Mouse (Mus musculus) liver, postnatal 0 days (tissue): Measurements from ENCODE around the gene Krtap4-1.

Experiments used
- CTCF ChIP-seq: sonication (generic); IDR thresholded peaks from 2 replicates; pipeline ENCODE4 v1.5.1; 2016; ENCODE audit warnings: antibody characterized with exemption, low read depth
- EP300 ChIP-seq: IDR thresholded peaks from 2 replicates; pipeline ENCODE4 v1.6.1; 2016; ENCODE audit warnings: antibody characterized with exemption, low read depth, mild to moderate bottlenecking

GRCm38 (mm10) chr11:99659256-99659655, 31.2 kb upstream of the Krtap4-1 start:
- TF ChIP-seq CTCF = no peak
- no peak for TF ChIP-seq EP300
